Mouse (Mus musculus) erythroid progenitor cell, adult 5-6 weeks (primary cell): ENCODE results near the gene E130308A19Rik. TPM values are rescaled to one million over a fixed set of nuclear protein-coding genes. Genes with fewer than 3 reads are reported as not detected.

Experiments used
- ATAC-seq: replicated peaks from 2 replicates; pipeline ENCODE4 v1.8.0; 2016; ENCODE audit warnings: moderate number of reproducible peaks, mild to moderate bottlenecking, moderate TSS enrichment, inconsistent platforms; ENCODE audit not compliant: poor library complexity, low FRiP score, severe bottlenecking
- total RNA-seq, 2 experiments: library from RNA; stranded (forward) in 1 of 2; stranded (reverse) in 1 of 2; fragments of 150-400 nt in 1 of 2; fragments of 186-747, 209-891 nt in 1 of 2; gene quantifications; 2 replicates each; pipeline versions ENCODE4 v1.2.3 to v1.2.4; 2015 to 2017; ENCODE audit warnings: low replicate concordance in 2 of 2

Gene E130308A19Rik
- total RNA-seq, 2 experiments from 2014 or later, result 2.8 to 6.7 TPM

- ATAC-seq, result no peak
These were observed 93.7 kb downstream of the E130308A19Rik start for GRCm38 (mm10) chr4:59719481-59720355.

GRCm38 (mm10) chr4:59721811-59722210 lies 95.8 kb downstream of the E130308A19Rik start:
- no peak for ATAC-seq

- no peak for ATAC-seq
These were observed 99.6 kb downstream of the E130308A19Rik start for GRCm38 (mm10) chr4:59725579-59725978.

- ATAC-seq, result no peak
These were observed 100.5 kb downstream of the E130308A19Rik start for GRCm38 (mm10) chr4:59726501-59726900.

- no peak for ATAC-seq
These were observed 101.3 kb downstream of the E130308A19Rik start for GRCm38 (mm10) chr4:59727187-59727877.

GRCm38 (mm10) chr4:59727878-59728261 lies 101.9 kb downstream of the E130308A19Rik start:
- no peak for ATAC-seq

- no peak for ATAC-seq
These were observed 102.8 kb downstream of the E130308A19Rik start for GRCm38 (mm10) chr4:59728839-59729238.

GRCm38 (mm10) chr4:59731544-59731943 lies 105.5 kb downstream of the E130308A19Rik start:
- ATAC-seq, result no peak

- no peak for ATAC-seq
These were observed 113.3 kb downstream of the E130308A19Rik start for GRCm38 (mm10) chr4:59739321-59739720.

- ATAC-seq, result no peak
These were observed 113.9 kb downstream of the E130308A19Rik start for GRCm38 (mm10) chr4:59739882-59740281.

GRCm38 (mm10) chr4:59753491-59754140 lies 127.6 kb downstream of the E130308A19Rik start:
- ATAC-seq, result no peak

GRCm38 (mm10) chr4:59756332-59757082 lies 130.5 kb downstream of the E130308A19Rik start:
- no peak for ATAC-seq

- ATAC-seq, result no peak
These were observed 131.7 kb downstream of the E130308A19Rik start for GRCm38 (mm10) chr4:59757452-59758435.

- no peak for ATAC-seq
These were observed 134.0 kb downstream of the E130308A19Rik start for GRCm38 (mm10) chr4:59760016-59760415.

- no peak for ATAC-seq
These were observed 134.8 kb downstream of the E130308A19Rik start for GRCm38 (mm10) chr4:59760636-59761364.

GRCm38 (mm10) chr4:59761365-59761729 lies 135.3 kb downstream of the E130308A19Rik start:
- ATAC-seq, result no peak

- no peak for ATAC-seq
These were observed 138.9 kb downstream of the E130308A19Rik start for GRCm38 (mm10) chr4:59764950-59765349.

GRCm38 (mm10) chr4:59765385-59766005 lies 139.5 kb downstream of the E130308A19Rik start:
- ATAC-seq, result no peak
